Mouse (Mus musculus) ES-E14 (cell line): Measurements from ENCODE around the gene Erbb3. TPM values are rescaled to one million over a fixed set of nuclear protein-coding genes. Genes with fewer than 3 reads are reported as not detected.
"Not testable (repeated sequence)": the region's sequence is repeated elsewhere in the genome, so short reads cannot be mapped to it uniquely, and the experiment has no call there.

Source experiments
- DNase-seq: peaks from one replicate; pipeline ENCODE4 v3.0.0-alpha.2; 2013; ENCODE audit warnings: low read depth, low spot score
- H3K27ac ChIP-seq: 2 replicates; pipeline ENCODE4 v1.5.1; 2012; ENCODE audit warnings: low read depth, mild to moderate bottlenecking, low read length, moderate library complexity, mixed read lengths; ENCODE audit not compliant: poor library complexity, insufficient read depth, severe bottlenecking
- H3K36me3 ChIP-seq: 2 replicates; pipeline ENCODE4 v1.6.1; 2012; ENCODE audit warnings: mild to moderate bottlenecking, low read length, moderate library complexity, mixed read lengths; ENCODE audit not compliant: control insufficient read depth, poor library complexity, insufficient read depth, severe bottlenecking
- H3K4me1 ChIP-seq, 2 experiments: fragments of 150-350 bp in 1 of 2; sonication (generic) in 1 of 2; 2 replicates each; pipeline ENCODE4 v1.6.1; 2012; ENCODE audit warnings: low read length in 2 of 2, mild to moderate bottlenecking in 1 of 2, mixed read lengths in 1 of 2; ENCODE audit not compliant: control insufficient read depth in 2 of 2, insufficient read depth in 2 of 2, poor library complexity in 1 of 2
- H3K4me3 ChIP-seq, 2 experiments: fragments of 150-350 bp in 1 of 2; sonication (generic) in 1 of 2; 2 replicates each; pipeline ENCODE4 v1.5.1; 2012; ENCODE audit warnings: low read length in 2 of 2, low read depth in 1 of 2, mild to moderate bottlenecking in 1 of 2, mixed read lengths in 1 of 2; ENCODE audit not compliant: insufficient read depth in 1 of 2, poor library complexity in 1 of 2, severe bottlenecking in 1 of 2
- H3K9ac ChIP-seq: 2 replicates; pipeline ENCODE4 v1.6.1; 2012; ENCODE audit warnings: low read depth, mild to moderate bottlenecking, low read length, mixed read lengths; ENCODE audit not compliant: poor library complexity, insufficient read depth, severe bottlenecking
- H3K9me3 ChIP-seq: fragments of 150-350 bp; sonication (generic); 2 replicates; pipeline ENCODE4 v1.6.1; 2012; ENCODE audit warnings: low read depth, mild to moderate bottlenecking, low read length; ENCODE audit not compliant: control insufficient read depth, insufficient read depth
- CHD2 ChIP-seq: IDR thresholded peaks from 2 replicates; pipeline ENCODE4 v1.6.1; 2014; ENCODE audit warnings: mild to moderate bottlenecking, low read depth, low read length, inconsistent platforms
- HCFC1 ChIP-seq: IDR thresholded peaks from 2 replicates; pipeline ENCODE4 v1.6.1; 2012; ENCODE audit warnings: low read length, inconsistent platforms, borderline replicate concordance; ENCODE audit not compliant: insufficient read depth
- MAFK ChIP-seq: IDR thresholded peaks from 2 replicates; pipeline ENCODE4 v1.6.1; 2014; ENCODE audit warnings: mild to moderate bottlenecking, low read depth, low read length, inconsistent platforms; ENCODE audit not compliant: insufficient read depth
- ZC3H11A ChIP-seq: IDR thresholded peaks from 2 replicates; pipeline ENCODE4 v1.6.1; 2012; ENCODE audit warnings: low read depth, mild to moderate bottlenecking, inconsistent platforms, low read length, borderline replicate concordance
- ZNF384 ChIP-seq: IDR thresholded peaks from 2 replicates; pipeline ENCODE4 v1.6.1; 2012; ENCODE audit warnings: low read depth, low read length, inconsistent platforms
- in situ Hi-C, 2 experiments: fragments of 600-800 bp; cut with MboI; formaldehyde crosslinking; loops; one replicate each; pipeline ENCODE4 v1.15.1; 2025; ENCODE audit warnings: low sequenced_read_pairs in 2 of 2, inconsistent platforms in 1 of 2; ENCODE audit not compliant: unreplicated experiment in 2 of 2
- total RNA-seq: library from RNA; depleted of rRNA; stranded (reverse); fragments of 300-350 nt; gene quantifications from 2 replicates; pipeline ENCODE4 v1.2.3, GENCODE M21; 2012

Gene Erbb3
- total RNA-seq, 1 experiment: 24.9 TPM

- TF ChIP-seq ZC3H11A: no peak
- no peak for TF ChIP-seq HCFC1
- no peak for TF ChIP-seq MAFK
- TF ChIP-seq ZNF384: no peak
- no peak for TF ChIP-seq CHD2
- Histone ChIP-seq H3K36me3 (no peaks in the 10 kb centered on the region), H3K27ac (no peak overlapping the region), H3K4me1 (no peaks in the 10 kb centered on the region; a peak in 1 of 4 replicates), H3K4me3 (no peak overlapping the region), H3K9me3 (no peaks in the 10 kb centered on the region), H3K9ac (no peak overlapping the region; the same call in 1 of the 2 replicates)
- in situ Hi-C loops: loop anchor here in 1 of 2 experiments (10.0 kb wide), 1 partner anchor 60 kb away; the partner anchor contains the start of gene Suox
- DNase-seq: no peak
These were observed 25.5 kb upstream of the Erbb3 start for GRCm38 (mm10) chr10:128614934-128615333.

- not testable (repeated sequence) for H3K27ac ChIP-seq, H3K4me1 ChIP-seq, H3K9me3 ChIP-seq, H3K36me3 ChIP-seq, DNase-seq, H3K9ac ChIP-seq, H3K4me3 ChIP-seq
- in situ Hi-C loops: loop anchor here in 1 of 2 experiments (10.0 kb wide), 1 partner anchor 61 kb away; the partner anchor contains the start of gene Suox
These were observed 24.4 kb upstream of the Erbb3 start for GRCm38 (mm10) chr10:128613820-128614219.

- DNase-seq: no peak
- in situ Hi-C loops: loop anchor here in 1 of 2 experiments (10.0 kb wide), 1 partner anchor 62 kb away; the partner anchor contains the start of gene Suox
- TF ChIP-seq MAFK (no peak), ZNF384 (no peak), ZC3H11A (no peak), CHD2 (no peak)
- Histone ChIP-seq H3K27ac (no peak overlapping the region), H3K36me3 (no peaks in the 10 kb centered on the region), H3K9ac (no peak overlapping the region), H3K4me1 (no peaks in the 10 kb centered on the region; a peak in 1 of 4 replicates), H3K9me3 (no peaks in the 10 kb centered on the region), H3K4me3 (no peak overlapping the region)
These were observed 23.6 kb upstream of the Erbb3 start for GRCm38 (mm10) chr10:128613154-128613440.

- no peaks in the 10 kb centered on the region for H3K36me3 ChIP-seq
- no peaks in the 10 kb centered on the region for H3K9me3 ChIP-seq
- no peak overlapping the region for H3K4me3 ChIP-seq
- in situ Hi-C loops: loop anchor here in 1 of 2 experiments (10.0 kb wide), 1 partner anchor 62 kb away; the partner anchor contains the start of gene Suox
- peak; percentile 82 for DNase-seq
- H3K9ac ChIP-seq: no peak overlapping the region
- no peaks in the 10 kb centered on the region; a peak in 1 of 4 replicates for H3K4me1 ChIP-seq
- TF ChIP-seq CHD2: no peak
- TF ChIP-seq MAFK: no peak
- TF ChIP-seq HCFC1: no peak
- no peak for TF ChIP-seq ZC3H11A
- H3K27ac ChIP-seq: no peak overlapping the region
These were observed 23.1 kb upstream of the Erbb3 start for GRCm38 (mm10) chr10:128612433-128613153.

- in situ Hi-C loops: no loop called here
- DNase-seq: no peak
- Histone ChIP-seq H3K4me1 (peaks cover 3 to 11% of the 10 kb centered on the region in 2 experiments), H3K36me3 (no peaks in the 10 kb centered on the region), H3K9me3 (no peaks in the 10 kb centered on the region), H3K27ac (peak overlapping the region; percentile 89; the same call in 1 of the 2 replicates), H3K4me3 (no peak overlapping the region), H3K9ac (no peak overlapping the region)
- no peak for TF ChIP-seq HCFC1
- 0 out of 2 replicates have a peak, but pooled peaks have one; percentile 41 for TF ChIP-seq CHD2
These were observed 17.0 kb upstream of the Erbb3 start for GRCm38 (mm10) chr10:128606483-128606882.
